Mouse (Mus musculus) splenic B cell, adult 2 months (primary cell): ENCODE results near the gene Cyp39a1.

Source experiments
- DNase-seq: peaks from one replicate; pipeline ENCODE4 v3.0.0-alpha.2; 2011; ENCODE audit warnings: low read depth, low spot score
- H3K27me3 ChIP-seq: 2 replicates; pipeline ENCODE4 v1.6.1; 2012; ENCODE audit warnings: mild to moderate bottlenecking, low read length, moderate library complexity, mixed read lengths; ENCODE audit not compliant: control insufficient read depth, poor library complexity, insufficient read depth, severe bottlenecking
- H3K36me3 ChIP-seq: 2 replicates; pipeline ENCODE4 v1.6.1; 2012; ENCODE audit warnings: mild to moderate bottlenecking, low read length, moderate library complexity, mixed read lengths; ENCODE audit not compliant: control insufficient read depth, poor library complexity, insufficient read depth, severe bottlenecking

The Cyp39a1 gene

DNA sequence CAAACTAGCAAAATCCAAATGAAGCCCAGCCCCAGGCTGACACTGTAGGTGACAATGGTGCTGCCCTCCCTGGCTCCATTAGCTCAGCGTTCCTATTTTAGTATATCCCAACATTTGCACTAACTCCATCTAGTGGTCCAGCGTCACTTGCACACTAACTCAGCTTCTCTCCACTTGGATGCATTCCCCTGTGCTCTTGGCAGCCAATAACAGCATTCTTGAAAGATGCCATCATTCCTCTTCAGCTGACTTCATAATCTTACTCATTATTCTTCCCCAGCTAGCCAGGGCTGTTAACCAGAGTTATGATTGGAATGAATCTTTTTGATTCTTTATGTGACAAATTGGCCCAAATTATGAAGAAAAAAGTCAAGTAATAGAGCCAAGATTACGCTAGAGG is 40.0 kb downstream of the Cyp39a1 start:
- H3K36me3 ChIP-seq = no peaks in the 10 kb centered on the region
- DNase-seq = no peak
- H3K27me3 ChIP-seq = no peaks in the 10 kb centered on the region

DNA sequence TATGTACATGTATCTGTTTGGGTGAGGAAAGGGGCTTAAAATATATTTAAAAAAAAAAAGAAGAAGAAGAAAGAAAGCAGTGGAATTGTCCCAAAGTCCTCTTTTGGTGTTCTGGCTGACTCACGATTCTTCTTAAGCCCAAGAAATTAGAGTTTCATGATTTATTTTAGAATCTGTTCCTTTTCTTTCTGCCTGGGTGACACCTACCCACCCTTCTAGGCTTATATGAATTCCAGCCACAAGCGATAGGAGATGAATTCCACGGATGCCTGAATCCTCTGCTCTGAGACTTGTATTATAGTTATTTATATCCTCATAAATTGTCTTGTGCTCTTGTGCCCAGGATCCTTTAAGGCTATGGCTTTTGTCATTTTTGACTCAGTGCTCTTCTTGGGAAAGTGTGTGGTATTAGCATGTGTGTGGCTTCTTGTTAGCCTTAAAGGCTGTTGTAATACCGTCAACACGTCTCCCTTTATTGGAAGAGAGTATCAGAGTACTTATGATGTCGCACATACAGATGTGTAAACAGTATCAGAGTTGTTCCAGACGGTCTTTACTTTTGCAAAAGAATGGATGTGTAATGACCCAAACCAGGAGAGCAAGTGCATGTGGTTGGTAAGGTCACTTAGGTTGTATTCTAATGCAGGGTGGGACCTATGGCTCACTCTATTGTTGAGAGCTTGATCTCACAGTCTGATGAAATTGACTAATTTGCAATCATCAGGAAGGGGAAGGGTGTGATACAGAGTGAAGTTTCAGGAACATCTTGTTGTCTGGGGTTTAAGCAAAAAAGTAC is 44.5 kb downstream of the Cyp39a1 start:
- H3K36me3 ChIP-seq = no peaks in the 10 kb centered on the region
- DNase-seq = no peak
- H3K27me3 ChIP-seq = no peaks in the 10 kb centered on the region

- no peak for DNase-seq
- H3K36me3 ChIP-seq = no peaks in the 10 kb centered on the region
Measured at GRCm38 (mm10) chr17:43714191-43714590, 47.0 kb downstream of the Cyp39a1 start.

GRCm38 (mm10) chr17:43716601-43717000 is 49.4 kb downstream of the Cyp39a1 start:
- no peak for DNase-seq
- Histone ChIP-seq H3K27me3 (no peaks in the 10 kb centered on the region), H3K36me3 (no peaks in the 10 kb centered on the region)

More at GRCm38 (mm10) chr17:43714191-43714590, 47.0 kb downstream of the Cyp39a1 start:
- no peaks in the 10 kb centered on the region for H3K27me3 ChIP-seq

GRCm38 (mm10) chr17:43719401-43719800 is 52.2 kb downstream of the Cyp39a1 start:
- Histone ChIP-seq H3K36me3 (no peaks in the 10 kb centered on the region), H3K27me3 (no peaks in the 10 kb centered on the region)
- no peak for DNase-seq

DNA sequence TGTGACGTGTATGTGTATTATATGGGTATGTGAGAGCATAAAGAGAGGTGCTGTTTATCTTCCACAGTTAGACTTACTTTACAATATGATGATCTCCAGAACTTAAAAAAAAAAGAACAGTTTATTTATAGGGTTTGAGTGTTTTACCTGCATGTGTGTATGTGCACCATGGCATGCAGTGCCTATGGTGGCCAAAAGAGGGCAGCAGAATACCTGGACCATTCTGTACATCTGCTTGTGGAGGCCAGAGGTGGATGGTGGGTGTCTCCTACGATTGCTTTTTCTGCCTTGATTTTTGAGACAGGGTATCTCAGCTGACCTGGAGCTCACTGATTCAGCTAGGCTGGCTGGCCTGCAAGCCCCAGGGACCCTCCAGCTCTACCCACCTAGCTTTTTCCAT is 57.3 kb downstream of the Cyp39a1 start:
- no peaks in the 10 kb centered on the region for H3K27me3 ChIP-seq
- no peak for DNase-seq

DNA sequence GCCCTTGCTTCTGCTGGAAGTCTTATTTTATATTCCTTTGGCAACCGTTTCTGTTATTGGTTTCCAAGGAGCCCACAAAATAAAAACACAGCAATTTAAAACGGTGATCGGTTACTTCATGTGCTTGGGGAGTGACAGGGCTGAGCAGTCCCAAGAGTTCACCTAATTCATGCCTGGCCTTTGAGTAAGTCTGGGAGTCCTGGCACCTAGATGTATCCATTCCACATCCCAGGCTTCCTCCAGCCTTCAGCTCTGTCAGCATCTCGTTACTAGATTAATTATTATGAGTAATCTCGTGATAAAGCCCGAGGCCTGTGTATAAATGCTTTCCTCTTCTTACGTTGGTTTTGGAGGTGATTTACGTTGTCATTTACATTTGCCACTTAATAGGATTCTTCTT is 64.1 kb downstream of the Cyp39a1 start:
- DNase-seq = no peak
- no peaks in the 10 kb centered on the region for H3K27me3 ChIP-seq
- no peaks in the 10 kb centered on the region for H3K36me3 ChIP-seq

More for the DNA sequence above, 57.3 kb downstream of the Cyp39a1 start:
- no peaks in the 10 kb centered on the region for H3K36me3 ChIP-seq

GRCm38 (mm10) chr17:43731976-43732375 is 64.8 kb downstream of the Cyp39a1 start:
- H3K27me3 ChIP-seq = no peaks in the 10 kb centered on the region
- no peaks in the 10 kb centered on the region for H3K36me3 ChIP-seq
- no peak for DNase-seq

GRCm38 (mm10) chr17:43734252-43734651 is 67.0 kb downstream of the Cyp39a1 start:
- Histone ChIP-seq H3K27me3 (no peaks in the 10 kb centered on the region), H3K36me3 (no peaks in the 10 kb centered on the region)
- no peak for DNase-seq

GRCm38 (mm10) chr17:43743933-43744332 is 76.7 kb downstream of the Cyp39a1 start:
- no peak for DNase-seq
- H3K36me3 ChIP-seq = no peaks in the 10 kb centered on the region
- H3K27me3 ChIP-seq = no peaks in the 10 kb centered on the region; the same call in 1 of the 2 replicates

GRCm38 (mm10) chr17:43744425-43744824 is 77.2 kb downstream of the Cyp39a1 start:
- no peak for DNase-seq
- H3K27me3 ChIP-seq = no peaks in the 10 kb centered on the region; the same call in 1 of the 2 replicates
- H3K36me3 ChIP-seq = no peaks in the 10 kb centered on the region

DNA sequence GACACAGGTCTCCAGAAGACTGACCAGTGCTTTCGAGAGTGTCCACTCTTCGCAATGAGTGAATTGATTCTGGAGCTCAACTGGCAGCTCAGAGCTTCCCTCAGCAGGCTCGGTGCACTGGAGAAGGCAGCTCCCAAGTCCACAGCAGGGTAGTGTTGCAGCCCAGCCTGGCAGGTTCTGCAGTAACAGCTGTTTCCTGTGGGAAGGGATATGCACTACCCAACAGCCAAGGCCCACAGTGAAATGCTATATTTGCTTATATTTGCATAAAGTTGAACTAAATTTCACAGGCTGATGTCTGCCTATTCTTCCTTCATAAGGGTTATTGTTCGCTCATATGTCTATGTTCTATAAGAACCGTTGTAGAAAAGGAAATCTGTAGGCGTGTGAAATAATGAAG is 83.9 kb downstream of the Cyp39a1 start:
- no peak for DNase-seq
- Histone ChIP-seq H3K27me3 (no peaks in the 10 kb centered on the region), H3K36me3 (peaks cover 2% of the 10 kb centered on the region; the same call in 1 of the 2 replicates)

GRCm38 (mm10) chr17:43752811-43753210 is 85.6 kb downstream of the Cyp39a1 start:
- H3K36me3 ChIP-seq = peaks cover 2% of the 10 kb centered on the region; the same call in 1 of the 2 replicates
- DNase-seq = no peak

GRCm38 (mm10) chr17:43754687-43755086 is 87.5 kb downstream of the Cyp39a1 start:
- H3K27me3 ChIP-seq = no peaks in the 10 kb centered on the region
- DNase-seq = no peak
- peaks cover 2% of the 10 kb centered on the region; the same call in 1 of the 2 replicates for H3K36me3 ChIP-seq

More at GRCm38 (mm10) chr17:43752811-43753210, 85.6 kb downstream of the Cyp39a1 start:
- H3K27me3 ChIP-seq = no peaks in the 10 kb centered on the region

- Histone ChIP-seq H3K27me3 (no peaks in the 10 kb centered on the region), H3K36me3 (no peaks in the 10 kb centered on the region)
- DNase-seq = no peak
Measured at GRCm38 (mm10) chr17:43758607-43759259, 91.5 kb downstream of the Cyp39a1 start.
